Mouse (Mus musculus) stomach, embryonic 16.5 days (tissue): Measurements from ENCODE around the gene Rcn1. TPM values are rescaled to one million over a fixed set of nuclear protein-coding genes. Genes with fewer than 3 reads are reported as not detected.

Source experiments
- ATAC-seq: fragments of 200-750 bp; cut with Nextera tagmentation; 2 replicates; pipeline ENCODE4 v1.8.0; 2017; ENCODE audit warnings: moderate number of reproducible peaks, moderate TSS enrichment; ENCODE audit not compliant: insufficient read depth, low FRiP score
- H3K27ac ChIP-seq: fragments of 300-500 bp; sonication (generic); 2 replicates; pipeline ENCODE4 v1.5.1; 2014; ENCODE audit warnings: low read length
- H3K27me3 ChIP-seq: fragments of 300-500 bp; sonication (generic); 2 replicates; pipeline ENCODE4 v1.6.1; 2014; ENCODE audit warnings: low read length, control low read depth, mixed read lengths; ENCODE audit not compliant: control insufficient read depth, insufficient read depth
- H3K36me3 ChIP-seq: fragments of 300-500 bp; sonication (generic); 2 replicates; pipeline ENCODE4 v1.6.1; 2014; ENCODE audit warnings: low read length; ENCODE audit not compliant: control insufficient read depth, insufficient read depth
- H3K4me1 ChIP-seq: fragments of 300-500 bp; sonication (generic); 2 replicates; pipeline ENCODE4 v1.6.1; 2014; ENCODE audit warnings: low read length, control low read depth, mixed read lengths; ENCODE audit not compliant: control insufficient read depth, insufficient read depth
- H3K4me2 ChIP-seq: fragments of 300-500 bp; sonication (generic); 2 replicates; pipeline ENCODE4 v1.6.1; 2014; ENCODE audit warnings: low read depth, low read length, mixed read lengths
- H3K4me3 ChIP-seq: fragments of 300-500 bp; sonication (generic); replicated peaks from 2 replicates; pipeline ENCODE4 v1.5.1; 2014; ENCODE audit warnings: mild to moderate bottlenecking, low read length
- H3K9ac ChIP-seq: fragments of 300-500 bp; sonication (generic); 2 replicates; pipeline ENCODE4 v1.6.1; 2014; ENCODE audit warnings: low read length
- H3K9me3 ChIP-seq: fragments of 300-500 bp; sonication (generic); replicated peaks from 2 replicates; pipeline ENCODE4 v1.6.1; 2016; ENCODE audit warnings: low read length, control low read depth; ENCODE audit not compliant: control insufficient read depth
- WGBS: fragments of 180-500 bp; shearing (Covaris S2); extraction: QIAGEN DNeasy Blood & Tissue Kit; methylation state at CpG from one replicate; pipeline ENCODE4 v1.1.7; 2014; 5-methylcytosine and 5-hydroxymethylcytosine counted together
- polyA plus RNA-seq: library from polyadenylated mRNA; unstranded; fragments of >200 nt; fragmentation: Nextera tagmentation; extraction: Ambion mirVana; gene quantifications from 2 replicates; pipeline ENCODE4 v1.2.1, GENCODE M21; 2015

Gene Rcn1
- polyA plus RNA-seq, 1 experiment from 2014 or later: 141 TPM

GRCm38 (mm10) chr2:105372727-105373126 lies 26.4 kb downstream of the Rcn1 start:
- no peaks in the 10 kb centered on the region for H3K9me3 ChIP-seq
- H3K4me2 ChIP-seq: no peak overlapping the region
- no peak overlapping the region for H3K9ac ChIP-seq
- ATAC-seq: peak; percentile 29; the same call in 1 of the 2 replicates
- no peak overlapping the region for H3K4me3 ChIP-seq
- no peaks in the 10 kb centered on the region for H3K27me3 ChIP-seq
- no peaks in the 10 kb centered on the region for H3K36me3 ChIP-seq
- H3K27ac ChIP-seq: no peak overlapping the region
- no peaks in the 10 kb centered on the region for H3K4me1 ChIP-seq
- 76% methylated on average over 5 of the region's 5 CpGs for WGBS

- Histone ChIP-seq H3K27me3 (no peaks in the 10 kb centered on the region), H3K4me2 (no peak overlapping the region), H3K27ac (no peak overlapping the region), H3K9ac (no peak overlapping the region), H3K4me3 (no peak overlapping the region), H3K4me1 (no peaks in the 10 kb centered on the region), H3K9me3 (no peaks in the 10 kb centered on the region), H3K36me3 (no peaks in the 10 kb centered on the region)
- ATAC-seq: no peak
- WGBS: 86% methylated on average over 6 of the region's 6 CpGs
Observed at GRCm38 (mm10) chr2:105372156-105372555, 27.0 kb downstream of the Rcn1 start.

- WGBS: 26% methylated on average over 14 of the region's 14 CpGs
- no peak for ATAC-seq
- no peaks in the 10 kb centered on the region for H3K27me3 ChIP-seq
- H3K27ac ChIP-seq: no peak overlapping the region
- H3K9me3 ChIP-seq: no peaks in the 10 kb centered on the region
- no peak overlapping the region for H3K9ac ChIP-seq
- H3K4me2 ChIP-seq: no peak overlapping the region
- no peaks in the 10 kb centered on the region for H3K36me3 ChIP-seq
- H3K4me3 ChIP-seq: no peak overlapping the region
- H3K4me1 ChIP-seq: no peaks in the 10 kb centered on the region
Observed at GRCm38 (mm10) chr2:105370698-105371097, 28.4 kb downstream of the Rcn1 start.

- H3K4me2 ChIP-seq: no peak overlapping the region
- H3K9ac ChIP-seq: no peak overlapping the region
- H3K36me3 ChIP-seq: no peaks in the 10 kb centered on the region
- no peaks in the 10 kb centered on the region for H3K9me3 ChIP-seq
- no peaks in the 10 kb centered on the region for H3K27me3 ChIP-seq
- no peak for ATAC-seq
- no peak overlapping the region for H3K27ac ChIP-seq
- no peaks in the 10 kb centered on the region for H3K4me1 ChIP-seq
- 15% methylated on average over 10 of the region's 10 CpGs for WGBS
- H3K4me3 ChIP-seq: no peak overlapping the region
Observed at GRCm38 (mm10) chr2:105370240-105370639, 28.9 kb downstream of the Rcn1 start.

GRCm38 (mm10) chr2:105367623-105368022 lies 31.5 kb downstream of the Rcn1 start:
- no peak for ATAC-seq
- Histone ChIP-seq H3K4me2 (no peak overlapping the region), H3K36me3 (no peaks in the 10 kb centered on the region), H3K4me3 (no peak overlapping the region), H3K27ac (no peak overlapping the region), H3K27me3 (no peaks in the 10 kb centered on the region), H3K9ac (no peak overlapping the region), H3K4me1 (no peaks in the 10 kb centered on the region), H3K9me3 (no peaks in the 10 kb centered on the region)
- 28% methylated on average over 4 of the region's 4 CpGs for WGBS

- H3K4me1 ChIP-seq: no peaks in the 10 kb centered on the region
- H3K27me3 ChIP-seq: no peaks in the 10 kb centered on the region
- 85% methylated on average over 3 of the region's 3 CpGs for WGBS
- H3K9me3 ChIP-seq: no peaks in the 10 kb centered on the region
- H3K4me2 ChIP-seq: no peak overlapping the region
- H3K36me3 ChIP-seq: no peaks in the 10 kb centered on the region
- no peak for ATAC-seq
- H3K27ac ChIP-seq: no peak overlapping the region
- no peak overlapping the region for H3K4me3 ChIP-seq
- H3K9ac ChIP-seq: no peak overlapping the region
Observed at GRCm38 (mm10) chr2:105358040-105358439, 41.1 kb downstream of the Rcn1 start.

- no peaks in the 10 kb centered on the region for H3K9me3 ChIP-seq
- no peak overlapping the region for H3K9ac ChIP-seq
- ATAC-seq: no peak
- no peak overlapping the region for H3K27ac ChIP-seq
- H3K36me3 ChIP-seq: no peaks in the 10 kb centered on the region
- H3K4me1 ChIP-seq: no peaks in the 10 kb centered on the region
- H3K4me3 ChIP-seq: no peak overlapping the region
- H3K4me2 ChIP-seq: no peak overlapping the region
- no peaks in the 10 kb centered on the region for H3K27me3 ChIP-seq
- WGBS: 71% methylated on average over 5 of the region's 5 CpGs
Observed at GRCm38 (mm10) chr2:105356791-105357190, 42.3 kb downstream of the Rcn1 start.

GRCm38 (mm10) chr2:105348886-105349285 lies 50.2 kb downstream of the Rcn1 start:
- no peak overlapping the region for H3K4me2 ChIP-seq
- H3K4me1 ChIP-seq: no peaks in the 10 kb centered on the region
- H3K4me3 ChIP-seq: no peak overlapping the region
- no peak for ATAC-seq
- no peaks in the 10 kb centered on the region for H3K9me3 ChIP-seq
- no peak overlapping the region for H3K9ac ChIP-seq
- H3K36me3 ChIP-seq: no peaks in the 10 kb centered on the region
- WGBS: 76% methylated on average over 6 of the region's 6 CpGs
- H3K27me3 ChIP-seq: no peaks in the 10 kb centered on the region
- H3K27ac ChIP-seq: no peak overlapping the region

GRCm38 (mm10) chr2:105339993-105340392 lies 59.1 kb downstream of the Rcn1 start:
- Histone ChIP-seq H3K4me2 (no peak overlapping the region), H3K4me3 (no peak overlapping the region), H3K36me3 (no peaks in the 10 kb centered on the region), H3K27ac (no peak overlapping the region), H3K4me1 (no peaks in the 10 kb centered on the region), H3K27me3 (no peaks in the 10 kb centered on the region), H3K9me3 (no peaks in the 10 kb centered on the region), H3K9ac (no peak overlapping the region)
- no peak for ATAC-seq
- WGBS: 58% methylated on average over 3 of the region's 3 CpGs
